Comparison of ENCODE assay signal across 24 mouse cellular contexts in genomic region chr11:32782724-32783123, GRCm38 (mm10). TPM values are rescaled to one million over a fixed set of nuclear protein-coding genes. Genes with fewer than 3 reads are reported as not detected.
DNase-seq lines count a peak whose midpoint lies in the region; ATAC-seq and TF ChIP-seq lines count a peak whose summit lies in the region.
"Had no signal": no experiment of that assay in that cellular context is flagged by ENCODE, and none has a peak within 500 bp of the region (broad histone marks: within the 10 kb centered on the region; RNA-seq: fewer than 3 reads in every experiment).

No protein-coding gene starts in this region.

- H3K9me3 ChIP-seq in hindbrain, embryonic 15.5 days = no peaks in the 10 kb centered on the region
- H3K9me3 ChIP-seq in hindbrain, embryonic 16.5 days (ENCODE audit: control insufficient read depth, low read length) = no peaks in the 10 kb centered on the region
- no peaks in the 10 kb centered on the region for H3K9me3 ChIP-seq in lung, embryonic 16.5 days (ENCODE audit: control insufficient read depth, low read length)
- H3K9me3 ChIP-seq: G1E; limb, embryonic 13.5 days; liver, embryonic 15.5 days; stomach, embryonic 15.5 days had no signal

- no peak overlapping the region for H3K4me3 ChIP-seq in hindbrain, embryonic 15.5 days
- H3K4me3 ChIP-seq in hindbrain, embryonic 16.5 days (ENCODE audit: low read length) = no peak overlapping the region
- H3K4me3 ChIP-seq in lung, embryonic 16.5 days (ENCODE audit: low read length) = no peak overlapping the region
- H3K4me3 ChIP-seq in gastrocnemius, adult 2 months = no peak overlapping the region
- H3K4me3 ChIP-seq: limb, embryonic 13.5 days; liver, embryonic 15.5 days; megakaryocyte, embryonic 14.5 days; stomach, embryonic 15.5 days had no signal

- peak overlapping the region; percentile 40; the same call in 1 of the 2 replicates for H3K27ac ChIP-seq in hindbrain, embryonic 15.5 days (replicated peaks)
- H3K27ac ChIP-seq in hindbrain, embryonic 16.5 days (ENCODE audit: low read depth, low read length) = no peak overlapping the region
- H3K27ac ChIP-seq in lung, embryonic 16.5 days (ENCODE audit: low read length) = no peak overlapping the region
- H3K27ac ChIP-seq in gastrocnemius, adult 2 months = no peak overlapping the region
- H3K27ac ChIP-seq: limb, embryonic 13.5 days; liver, embryonic 15.5 days; stomach, embryonic 15.5 days had no signal

- no peaks in the 10 kb centered on the region for H3K27me3 ChIP-seq in hindbrain, embryonic 15.5 days
- no peaks in the 10 kb centered on the region for H3K27me3 ChIP-seq in hindbrain, embryonic 16.5 days (replicated peaks; ENCODE audit: control insufficient read depth, insufficient read depth, low read length)
- no peaks in the 10 kb centered on the region for H3K27me3 ChIP-seq in lung, embryonic 16.5 days (ENCODE audit: control insufficient read depth, insufficient read depth, low read depth, low read length)
- H3K27me3 ChIP-seq: limb, embryonic 13.5 days; liver, embryonic 15.5 days; stomach, embryonic 15.5 days had no signal

- no peak for DNase-seq in lung, postnatal 25 days (ENCODE audit: low spot score)
- DNase-seq in gastrocnemius, adult 2 months = peak; percentile 56
- DNase-seq in kidney, postnatal 14 days = peak; percentile 25
- no peak for DNase-seq in ovary, adult 18-20 months (ENCODE audit: low spot score)
- DNase-seq: cerebellum, adult 11-12 months; cerebellum, postnatal 25 days; right cerebral cortex, adult 18-20 months; spleen, adult 18-20 months had no signal

- H3K4me1 ChIP-seq in hindbrain, embryonic 15.5 days (replicated peaks) = 0 out of 2 replicates have a peak, but pooled peaks cover 8% of the 10 kb centered on the region
- H3K4me1 ChIP-seq in hindbrain, embryonic 16.5 days (ENCODE audit: control insufficient read depth, insufficient read depth, low read depth, low read length) = no peaks in the 10 kb centered on the region
- H3K4me1 ChIP-seq in lung, embryonic 16.5 days (replicated peaks; ENCODE audit: control insufficient read depth, insufficient read depth, low read length) = no peaks in the 10 kb centered on the region; the same call in 1 of the 2 replicates
- H3K4me1 ChIP-seq: liver, embryonic 15.5 days; megakaryocyte, embryonic 14.5 days had no signal

- intact Hi-C loops in gastrocnemius, adult 2 months (cut with DNase I) = no loop called here

- 76% methylated on average over 3 of the region's 3 CpGs for WGBS in hindbrain, embryonic 15.5 days
- 88% methylated on average over 3 of the region's 3 CpGs for WGBS in hindbrain, embryonic 16.5 days
- WGBS in lung, embryonic 16.5 days = 38% methylated on average over 3 of the region's 3 CpGs

- H3K4me2 ChIP-seq in hindbrain, embryonic 15.5 days = no peak overlapping the region
- H3K4me2 ChIP-seq in hindbrain, embryonic 16.5 days (ENCODE audit: low read length) = no peak overlapping the region
- H3K4me2 ChIP-seq in lung, embryonic 16.5 days (ENCODE audit: low read depth, low read length) = no peak overlapping the region
- H3K4me2 ChIP-seq: limb, embryonic 13.5 days; liver, embryonic 15.5 days; stomach, embryonic 15.5 days had no signal

- ATAC-seq in hindbrain, embryonic 15.5 days (ENCODE audit: low FRiP score, low read depth) = no peak
- no peak for ATAC-seq in hindbrain, embryonic 16.5 days
- peak; percentile 47; the same call in 1 of the 2 replicates for ATAC-seq in lung, embryonic 16.5 days (ENCODE audit: low read depth)
- ATAC-seq: CD4-positive, CD25-positive, alpha-beta regulatory T cell, adult 4 months had no signal

- TF ChIP-seq CTCF in gastrocnemius, adult 2 months (IDR thresholded peaks at IDR 0.05) = no peak

- no peak overlapping the region for H3K9ac ChIP-seq in hindbrain, embryonic 15.5 days
- H3K9ac ChIP-seq in hindbrain, embryonic 16.5 days (ENCODE audit: low read depth, low read length) = no peak overlapping the region
- no peak overlapping the region for H3K9ac ChIP-seq in lung, embryonic 16.5 days (ENCODE audit: low read length)
- H3K9ac ChIP-seq: limb, embryonic 13.5 days; liver, embryonic 15.5 days; stomach, embryonic 15.5 days had no signal

- H3K36me3 ChIP-seq in hindbrain, embryonic 15.5 days = no peaks in the 10 kb centered on the region
- no peaks in the 10 kb centered on the region for H3K36me3 ChIP-seq in hindbrain, embryonic 16.5 days (ENCODE audit: control insufficient read depth, insufficient read depth, low read length)
- H3K36me3 ChIP-seq in lung, embryonic 16.5 days (ENCODE audit: control insufficient read depth, insufficient read depth, low read length) = no peaks in the 10 kb centered on the region
- H3K36me3 ChIP-seq: G1E; limb, embryonic 13.5 days; liver, embryonic 15.5 days; stomach, embryonic 15.5 days had no signal

RNA-seq across cellular contexts. Expression of gene Smim23, which starts 41.7 kb away (rescaled TPM):
- polyA plus RNA-seq in hindbrain, embryonic 15.5 days (2015; fragmentation: Nextera tagmentation; extraction: Ambion mirVana) = not detected in 2 replicates
- polyA plus RNA-seq in hindbrain, embryonic 16.5 days (2015; fragmentation: Nextera tagmentation; extraction: Ambion mirVana) = not detected in 2 replicates
- not detected in 2 replicates for polyA plus RNA-seq in lung, embryonic 16.5 days (2015; fragmentation: Nextera tagmentation; extraction: Ambion mirVana)
- total RNA-seq in gastrocnemius, adult 2 months (2021) = not detected
- total RNA-seq: adrenal gland, adult 18-20 months; G1E; granulocyte monocyte progenitor cell, adult 5-6 weeks; layer of hippocampus, postnatal 14 days; left cerebral cortex, postnatal 10 days; midbrain, postnatal 0 days had no signal
- polyA plus RNA-seq: CD4-positive, CD25-positive, alpha-beta regulatory T cell, adult 4 months; forebrain, embryonic 11.5 days; G1E; heart, embryonic 14.5 days; limb, embryonic 13.5 days; liver, embryonic 15.5 days; midbrain, postnatal 0 days; stomach, embryonic 15.5 days had no signal

Comparison
In these comparisons a context has a peak if more than half of its experiments do, and no peak if none do; other contexts are left out.
1. DNase-seq: peak in gastrocnemius, adult 2 months (single experiment) and kidney, postnatal 14 days (single experiment); none in lung, postnatal 25 days (single experiment) and ovary, adult 18-20 months (single experiment).